Mouse (Mus musculus): ENCODE data around the gene Cd79a. TPM values are rescaled to one million over a fixed set of nuclear protein-coding genes. Genes with fewer than 3 reads are reported as not detected.

Gene Cd79a
- total RNA-seq (2015; ENCODE audit: low replicate concordance) (0.84 and 0.96 TPM in 2 replicates), total RNA-seq (2017; ENCODE audit: low replicate concordance) (0.43 TPM in 1 of 2 replicates, not detected in the other)

DNA sequence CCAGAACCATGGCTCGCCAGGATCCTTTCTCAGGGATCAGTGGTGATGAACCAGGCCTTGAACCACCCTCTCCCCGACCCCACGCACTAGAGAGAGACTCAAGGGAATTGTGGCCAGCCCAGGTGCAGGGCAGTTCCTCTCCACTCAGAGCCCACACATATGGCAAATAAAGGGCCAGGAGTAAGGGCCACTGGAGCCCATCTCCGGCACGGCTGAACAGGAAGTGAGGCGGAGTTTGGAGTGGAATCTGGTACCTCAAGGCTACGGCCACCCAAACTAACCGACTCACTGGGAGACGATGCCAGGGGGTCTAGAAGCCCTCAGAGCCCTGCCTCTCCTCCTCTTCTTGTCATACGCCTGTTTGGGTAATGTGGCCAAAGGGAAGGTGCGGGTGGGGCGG, at the start of gene Cd79a:
Gene Cd79a, plus strand, starts transcription at position 158 of the 400 bp plus-strand sequence.
- no peak for ATAC-seq (replicated peaks; ENCODE audit: low FRiP score, poor library complexity, severe bottlenecking)

DNA sequence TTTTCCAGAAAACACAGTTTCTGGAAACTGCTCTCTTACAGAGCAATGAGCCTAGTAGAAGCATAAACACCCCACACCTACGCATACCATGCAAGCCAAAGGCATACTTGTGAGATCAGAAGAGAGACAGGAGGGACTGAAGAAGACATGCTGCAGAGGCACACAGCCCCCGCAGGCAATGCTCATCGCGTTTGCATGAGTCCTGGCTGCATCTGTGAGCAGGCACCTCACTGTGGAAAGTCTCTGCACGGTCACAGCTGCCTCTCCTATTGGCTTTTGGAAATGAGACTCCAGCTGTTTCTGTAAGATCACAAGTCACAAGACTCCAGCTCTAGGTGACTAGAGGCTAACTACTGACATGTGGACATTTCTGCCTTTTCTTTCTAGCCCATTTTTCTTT, 47.0 kb upstream of the Cd79a start:
- no peak for ATAC-seq (replicated peaks; ENCODE audit: low FRiP score, poor library complexity, severe bottlenecking)

DNA sequence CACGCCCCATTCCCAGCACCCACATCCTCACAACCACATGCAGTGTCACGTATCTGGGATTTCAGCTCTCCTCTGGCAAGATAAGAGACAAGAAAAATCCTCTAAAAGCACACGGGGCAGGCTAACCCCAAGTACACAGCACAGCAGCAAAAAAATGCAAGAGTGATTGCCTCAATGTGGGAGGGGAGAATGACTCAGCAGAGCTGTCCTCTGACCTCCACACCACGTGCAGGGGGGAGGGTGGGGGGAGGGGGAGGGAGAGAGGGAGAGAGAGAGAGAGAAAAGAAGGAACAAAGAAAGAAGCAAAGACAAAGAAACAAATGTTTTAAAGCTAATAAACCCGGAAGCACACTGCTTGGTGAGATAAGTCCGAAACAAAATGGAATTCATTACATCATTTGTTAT, 46.3 kb upstream of the Cd79a start:
- ATAC-seq (replicated peaks; ENCODE audit: low FRiP score, poor library complexity, severe bottlenecking) = peak; percentile 69

DNA sequence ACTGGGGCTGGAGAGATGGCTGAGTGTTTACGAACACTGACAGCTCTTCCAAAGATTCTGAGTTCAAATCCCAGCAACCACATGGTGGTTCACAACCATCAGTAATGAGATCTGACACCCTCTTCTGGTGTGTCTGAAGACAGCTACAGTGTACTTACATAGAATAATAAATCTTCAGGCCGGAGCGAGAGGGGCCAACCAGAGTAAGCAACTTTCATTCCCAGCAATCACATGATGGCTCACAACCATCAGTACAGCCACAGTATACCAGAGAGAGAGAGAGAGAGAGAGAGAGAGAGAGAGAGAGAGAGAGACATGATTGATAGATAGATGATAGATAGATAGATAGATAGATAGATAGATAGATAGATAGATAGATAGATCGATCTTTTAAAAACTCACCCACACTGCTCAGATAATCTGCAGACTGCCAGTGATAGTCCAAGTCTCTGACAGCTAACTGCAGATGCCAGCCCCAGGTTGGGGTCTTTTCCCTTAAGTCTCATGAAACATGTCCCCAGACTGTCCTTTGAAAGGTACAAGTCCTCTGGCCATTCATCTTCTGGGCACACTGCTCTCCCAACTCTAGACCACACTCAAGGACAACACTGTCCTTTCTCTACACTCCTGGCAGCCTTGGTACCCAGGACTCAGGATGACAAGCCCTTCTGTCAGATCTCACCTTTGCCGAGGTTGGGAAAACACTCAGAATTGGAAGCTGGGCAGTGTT, 45.4 kb upstream of the Cd79a start:
- ATAC-seq (replicated peaks; ENCODE audit: low FRiP score, poor library complexity, severe bottlenecking) = no peak

DNA sequence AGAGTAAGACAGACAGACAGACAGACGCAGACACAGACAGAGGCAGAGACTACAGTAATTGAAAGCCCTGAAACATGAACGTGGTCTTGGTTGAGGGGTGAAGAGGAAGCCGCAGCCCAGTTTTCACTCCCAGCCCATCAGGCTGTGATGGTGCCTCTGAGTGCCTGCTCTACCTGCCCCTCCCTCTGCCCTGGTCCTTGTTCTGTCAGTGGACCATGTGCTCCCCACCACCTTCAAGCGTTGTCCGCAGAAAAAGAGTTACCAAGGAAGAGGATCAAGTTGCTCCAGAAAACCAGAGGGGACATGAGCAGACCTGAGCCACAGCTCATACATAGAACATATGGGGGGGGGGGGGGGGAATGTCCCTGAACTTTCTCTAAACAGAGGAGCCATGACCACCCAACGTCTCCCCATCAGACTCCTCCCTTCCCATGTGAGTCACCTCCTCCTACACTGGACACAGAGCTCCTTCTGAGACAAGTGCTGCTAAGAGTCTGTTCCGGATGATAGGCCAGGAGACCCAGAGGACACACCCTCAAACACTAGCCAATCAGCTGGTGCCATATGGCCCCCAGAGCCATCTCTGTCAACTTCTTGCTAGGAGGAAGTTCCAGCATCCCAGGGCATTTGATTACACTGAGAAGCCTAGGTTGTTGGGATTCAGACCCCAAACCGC, 44.5 kb upstream of the Cd79a start:
- peak; percentile 91 for ATAC-seq (replicated peaks; ENCODE audit: low FRiP score, poor library complexity, severe bottlenecking)

DNA sequence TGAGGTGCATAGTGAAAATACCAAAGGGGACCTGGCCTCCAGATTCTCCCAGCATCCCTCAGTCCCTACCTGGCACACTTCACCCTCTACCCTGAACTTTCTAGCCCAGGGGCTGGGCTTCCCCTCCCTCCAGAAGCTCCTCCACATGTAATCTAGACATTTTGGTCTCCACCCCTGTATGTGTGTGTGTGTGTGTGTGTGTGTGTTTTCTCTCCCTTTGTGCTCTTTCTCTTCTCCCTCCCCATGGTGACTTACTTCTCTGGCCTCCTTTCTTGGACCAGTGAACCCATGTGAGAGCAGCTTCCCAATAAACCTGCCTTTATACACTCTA, 44.0 kb upstream of the Cd79a start:
- peak; percentile 57; the same call in 1 of the 2 replicates for ATAC-seq (replicated peaks; ENCODE audit: low FRiP score, poor library complexity, severe bottlenecking)

DNA sequence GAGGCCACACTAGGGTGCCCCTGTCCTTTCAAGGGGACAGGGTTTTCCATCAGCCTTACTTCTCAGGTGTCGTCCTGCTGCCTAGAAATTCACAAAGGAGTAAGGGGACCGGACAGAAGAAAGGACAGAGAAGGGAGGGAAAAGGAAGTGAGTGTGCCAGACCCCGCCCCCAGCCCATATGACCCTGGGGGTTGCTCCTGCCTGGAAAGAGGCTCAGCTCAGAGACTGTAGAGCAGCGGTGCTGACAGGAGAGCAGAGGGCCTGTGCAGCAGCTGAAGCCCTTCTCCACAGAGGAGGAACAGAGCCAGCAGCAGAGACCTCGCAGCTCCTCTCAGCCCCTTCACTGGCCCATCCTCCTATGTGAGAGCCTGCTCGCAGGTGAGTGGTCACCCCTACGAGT, 43.5 kb upstream of the Cd79a start:
- ATAC-seq (replicated peaks; ENCODE audit: low FRiP score, poor library complexity, severe bottlenecking) = no peak

DNA sequence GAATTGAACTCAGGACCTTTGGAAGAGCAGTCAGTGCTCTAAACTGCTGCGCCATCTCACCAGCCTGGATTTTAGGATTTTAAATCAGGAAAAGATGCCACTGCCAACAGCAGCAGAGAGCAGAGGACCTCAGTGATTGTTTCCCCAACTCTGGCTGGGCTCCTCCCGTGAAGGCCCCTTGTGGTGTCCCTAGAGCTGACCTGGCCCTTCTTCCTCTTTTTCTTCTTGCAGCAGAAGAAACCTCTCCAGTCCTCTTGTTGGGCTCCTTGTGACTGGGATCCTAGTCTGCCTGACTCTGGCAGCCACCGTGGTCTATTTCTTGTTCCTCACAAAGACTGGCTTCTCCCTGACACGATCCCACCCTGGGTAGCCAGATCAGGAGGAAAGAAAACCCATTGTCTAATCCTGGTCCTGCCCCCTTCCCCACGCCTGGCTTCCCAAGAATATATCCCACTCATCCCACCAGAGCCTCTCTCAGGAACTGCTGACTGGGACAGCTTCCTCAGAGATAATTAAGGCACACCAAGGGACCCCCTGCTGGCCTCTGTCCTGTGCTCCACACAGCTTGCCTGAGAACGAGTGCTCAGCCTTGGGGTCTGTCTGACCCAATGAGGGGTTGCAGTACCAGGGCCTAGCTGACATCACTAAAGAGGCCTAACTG, 40.6 kb upstream of the Cd79a start:
- no peak for ATAC-seq (replicated peaks; ENCODE audit: low FRiP score, poor library complexity, severe bottlenecking)

DNA sequence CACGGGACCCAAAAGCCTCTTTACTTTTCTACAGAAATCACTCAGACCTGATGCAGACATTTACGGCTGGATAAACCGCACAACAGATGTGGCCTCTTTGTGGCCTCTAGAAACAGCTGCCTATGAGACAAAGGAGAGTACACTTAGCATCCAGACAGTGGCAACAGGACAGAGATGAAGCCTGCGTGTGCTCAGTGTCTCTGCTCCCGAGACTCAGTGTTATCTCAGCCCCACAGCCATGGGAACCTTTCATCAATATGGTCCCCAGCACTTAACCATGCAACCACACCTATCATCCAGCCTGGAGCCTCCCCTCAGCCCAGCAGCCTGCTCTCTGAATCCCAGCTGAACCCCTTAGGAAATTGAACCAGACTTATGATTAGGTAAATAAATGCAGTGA, 37.9 kb upstream of the Cd79a start:
- ATAC-seq (replicated peaks; ENCODE audit: low FRiP score, poor library complexity, severe bottlenecking) = peak; percentile 89

DNA sequence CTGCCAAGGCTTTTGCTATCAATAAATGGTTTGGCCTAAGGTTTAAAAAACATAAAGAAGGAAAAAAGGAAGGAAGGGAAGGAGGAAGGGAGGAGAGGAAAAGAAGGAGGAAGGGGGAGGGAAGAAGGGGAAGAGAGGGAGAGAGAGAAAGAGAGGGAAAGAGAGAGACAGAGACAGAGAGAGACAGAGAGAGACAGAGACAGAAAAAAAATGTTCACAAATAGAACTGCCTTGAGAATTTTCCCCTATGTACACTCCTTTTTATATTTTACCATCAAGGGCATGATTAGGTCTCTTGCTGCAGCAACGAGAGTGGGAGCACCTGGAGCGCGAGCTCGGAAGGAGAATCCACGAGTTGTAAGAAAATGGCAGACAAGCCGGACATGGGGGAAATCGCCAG, 35.3 kb upstream of the Cd79a start, which contains the start of gene Gm9844:
Gene Gm9844, plus strand, starts transcription at position 301 of the 400 bp plus-strand sequence.
- no peak for ATAC-seq (replicated peaks; ENCODE audit: low FRiP score, poor library complexity, severe bottlenecking)

DNA sequence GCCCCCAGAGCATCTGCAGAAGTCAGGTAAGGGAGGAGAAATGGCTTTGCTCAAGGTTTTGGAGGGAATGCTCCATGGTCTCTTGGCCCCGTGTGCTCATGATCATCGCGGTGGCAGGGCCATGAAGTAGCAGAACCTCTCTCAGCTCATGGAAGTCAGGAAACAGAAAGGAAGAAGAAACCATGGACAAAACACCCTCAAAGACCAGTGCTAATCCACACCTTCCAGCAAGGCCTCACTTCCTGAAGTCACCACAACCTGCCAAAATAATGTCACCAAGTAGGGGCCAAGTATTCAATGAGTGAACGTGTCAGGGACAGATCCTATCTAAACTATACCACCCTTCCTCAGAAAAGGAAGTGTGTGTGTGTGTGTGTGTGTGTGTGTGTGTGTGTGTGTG, 34.3 kb upstream of the Cd79a start:
- ATAC-seq (replicated peaks; ENCODE audit: low FRiP score, poor library complexity, severe bottlenecking) = no peak

DNA sequence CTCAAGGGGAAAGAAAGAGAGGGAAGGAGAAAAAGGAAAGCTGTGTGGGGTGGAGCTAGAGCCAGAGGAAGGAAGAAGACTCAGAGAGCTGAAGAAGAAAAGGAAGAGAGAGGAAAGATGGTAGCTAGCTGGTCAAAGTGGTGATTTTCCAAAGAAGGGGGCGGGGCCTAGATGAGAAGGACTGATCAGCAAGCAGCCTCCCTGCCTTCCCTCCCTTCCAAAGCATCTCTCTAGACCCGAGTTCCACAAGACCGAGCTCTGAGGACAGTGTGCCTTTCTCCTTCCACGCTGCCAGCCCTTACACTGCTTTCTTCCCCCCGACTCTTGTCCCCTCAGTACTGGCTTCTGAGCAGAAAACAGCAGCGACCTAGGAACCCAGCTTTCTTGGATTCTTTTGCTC, 33.0 kb upstream of the Cd79a start:
- ATAC-seq (replicated peaks; ENCODE audit: low FRiP score, poor library complexity, severe bottlenecking) = 0 out of 2 replicates have a peak, but pooled peaks have one; percentile 17

DNA sequence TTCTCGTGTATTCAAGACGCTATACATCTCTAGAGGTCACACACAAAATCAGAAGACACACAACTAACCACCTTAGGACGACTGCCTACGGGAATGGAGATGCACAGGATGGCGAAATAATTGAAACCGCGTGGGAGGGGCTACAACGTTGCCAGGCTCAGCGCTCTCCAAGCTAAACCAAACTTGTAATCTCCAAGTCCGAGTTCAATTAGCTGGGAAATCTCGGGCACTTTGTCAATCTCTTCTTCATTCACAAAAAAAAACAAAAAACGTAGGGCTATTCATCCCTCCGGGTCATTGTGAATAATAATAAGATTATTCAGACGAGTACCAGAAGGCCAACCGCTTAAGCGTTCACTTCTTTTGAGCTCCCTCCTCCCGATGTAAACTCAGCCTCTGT, 28.1 kb upstream of the Cd79a start:
- ATAC-seq (replicated peaks; ENCODE audit: low FRiP score, poor library complexity, severe bottlenecking) = no peak

DNA sequence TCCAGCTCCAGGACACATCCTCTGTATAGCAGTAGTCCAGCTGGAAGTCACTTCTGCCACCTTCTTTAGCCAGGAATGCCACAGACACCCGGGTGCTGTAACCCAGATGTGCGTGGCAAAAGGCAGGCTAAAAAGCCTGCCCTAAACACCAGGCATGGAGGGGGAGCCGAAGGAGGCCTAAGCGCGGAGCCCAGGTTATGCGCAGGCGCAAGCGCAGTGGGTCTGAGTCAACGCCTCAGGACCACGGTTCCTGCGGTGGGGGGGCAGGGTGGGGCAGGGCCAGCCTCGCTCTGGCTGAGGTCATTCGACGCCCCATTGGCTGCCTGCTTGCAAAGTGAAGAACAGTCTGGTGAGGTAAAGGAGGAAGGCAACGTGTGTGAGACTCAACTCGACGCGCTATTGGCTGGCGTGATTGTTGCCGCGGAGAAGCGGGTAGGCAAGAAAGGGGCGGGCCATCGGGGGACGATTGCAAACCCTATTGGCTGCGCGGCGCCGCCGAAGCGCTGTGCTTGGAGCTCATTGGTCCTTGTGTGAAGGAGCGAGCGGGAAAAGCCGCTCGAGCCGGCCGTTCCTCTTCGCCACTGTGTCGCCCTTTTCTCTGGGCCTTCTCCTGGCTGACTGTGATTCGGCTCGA, 27.5 kb upstream of the Cd79a start, which contains the start of the genes Lypd4 and Dmrtc2:
Gene Lypd4, minus strand, starts transcription at position 410 of the 634 bp plus-strand sequence.
Gene Dmrtc2, plus strand, starts transcription at position 526 of the 634 bp plus-strand sequence.
- ATAC-seq (replicated peaks; ENCODE audit: low FRiP score, poor library complexity, severe bottlenecking) = no peak

DNA sequence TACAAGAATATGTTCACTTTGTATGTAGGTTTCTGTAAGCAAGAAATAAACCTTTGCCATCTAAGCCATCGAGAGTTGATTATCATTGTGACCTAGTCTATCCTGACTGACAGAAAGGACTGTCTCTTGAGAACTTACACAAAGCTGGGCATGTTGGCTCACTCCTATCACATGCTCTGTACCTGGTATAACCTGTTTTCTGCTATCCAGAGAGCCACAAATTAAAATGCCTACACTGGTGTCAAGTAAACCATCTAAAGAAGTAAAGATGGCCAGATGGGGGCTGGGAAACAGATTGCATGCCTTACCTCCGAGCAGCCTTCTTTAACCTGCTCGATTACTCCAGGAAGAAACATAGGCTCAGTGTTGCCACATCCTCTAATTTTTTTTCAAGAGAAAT, 19.6 kb upstream of the Cd79a start:
- no peak for ATAC-seq (replicated peaks; ENCODE audit: low FRiP score, poor library complexity, severe bottlenecking)

DNA sequence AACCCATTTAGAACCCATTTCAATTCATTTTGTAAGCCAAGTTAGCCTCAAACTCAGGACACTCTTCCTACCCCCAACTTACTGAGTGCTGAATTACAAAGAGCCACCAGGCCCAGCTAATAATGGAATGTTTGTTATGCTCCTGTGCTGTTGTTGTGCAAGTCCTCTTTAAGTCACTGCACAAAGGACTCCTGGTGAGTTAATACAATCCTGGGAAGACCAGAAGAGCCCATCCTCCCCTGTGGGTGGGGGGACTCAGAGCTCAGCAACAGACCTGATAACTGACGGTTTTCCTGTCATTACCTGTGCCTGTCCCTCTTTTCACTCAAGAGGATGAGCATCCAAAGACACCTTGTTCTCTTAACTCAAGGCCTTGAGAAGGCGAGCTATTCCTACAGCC, 17.6 kb upstream of the Cd79a start:
- no peak for ATAC-seq (replicated peaks; ENCODE audit: low FRiP score, poor library complexity, severe bottlenecking)

DNA sequence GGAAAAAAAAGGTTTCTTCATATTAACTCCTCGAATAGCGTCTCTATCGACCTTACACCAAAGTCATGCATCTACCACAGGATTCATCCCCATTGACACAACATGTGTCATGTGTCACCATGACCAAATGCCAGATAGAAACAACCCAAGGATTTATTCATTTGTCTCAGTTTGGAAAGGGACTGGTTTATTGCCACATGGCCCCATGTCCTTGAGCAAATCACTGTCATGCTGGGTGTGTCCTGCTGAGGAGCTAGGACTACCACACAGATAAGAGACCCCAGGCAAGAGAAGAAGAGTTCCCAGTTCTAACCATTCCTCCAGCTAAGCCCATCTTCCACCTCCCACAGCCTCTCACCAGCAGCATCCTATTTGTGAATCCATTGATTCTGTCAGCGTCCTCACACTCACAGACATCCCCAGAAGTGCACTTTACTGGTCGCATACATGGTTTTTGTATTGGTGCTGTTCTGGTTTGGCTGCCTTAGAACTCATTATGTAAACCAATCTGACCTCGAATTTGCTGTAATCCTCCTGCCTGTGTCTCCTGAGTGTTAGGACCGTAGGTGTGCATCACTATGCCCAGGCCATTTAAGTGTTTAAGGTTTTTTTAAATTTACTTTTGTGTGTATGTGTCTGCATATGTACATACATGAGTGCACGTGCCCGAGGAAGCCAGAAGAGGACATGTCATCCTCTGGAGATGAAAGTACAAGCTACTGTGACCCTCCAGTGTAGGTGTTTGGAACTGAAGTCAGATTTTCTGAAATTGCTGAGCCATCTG, 14.6 kb upstream of the Cd79a start:
- ATAC-seq (replicated peaks; ENCODE audit: low FRiP score, poor library complexity, severe bottlenecking) = no peak

DNA sequence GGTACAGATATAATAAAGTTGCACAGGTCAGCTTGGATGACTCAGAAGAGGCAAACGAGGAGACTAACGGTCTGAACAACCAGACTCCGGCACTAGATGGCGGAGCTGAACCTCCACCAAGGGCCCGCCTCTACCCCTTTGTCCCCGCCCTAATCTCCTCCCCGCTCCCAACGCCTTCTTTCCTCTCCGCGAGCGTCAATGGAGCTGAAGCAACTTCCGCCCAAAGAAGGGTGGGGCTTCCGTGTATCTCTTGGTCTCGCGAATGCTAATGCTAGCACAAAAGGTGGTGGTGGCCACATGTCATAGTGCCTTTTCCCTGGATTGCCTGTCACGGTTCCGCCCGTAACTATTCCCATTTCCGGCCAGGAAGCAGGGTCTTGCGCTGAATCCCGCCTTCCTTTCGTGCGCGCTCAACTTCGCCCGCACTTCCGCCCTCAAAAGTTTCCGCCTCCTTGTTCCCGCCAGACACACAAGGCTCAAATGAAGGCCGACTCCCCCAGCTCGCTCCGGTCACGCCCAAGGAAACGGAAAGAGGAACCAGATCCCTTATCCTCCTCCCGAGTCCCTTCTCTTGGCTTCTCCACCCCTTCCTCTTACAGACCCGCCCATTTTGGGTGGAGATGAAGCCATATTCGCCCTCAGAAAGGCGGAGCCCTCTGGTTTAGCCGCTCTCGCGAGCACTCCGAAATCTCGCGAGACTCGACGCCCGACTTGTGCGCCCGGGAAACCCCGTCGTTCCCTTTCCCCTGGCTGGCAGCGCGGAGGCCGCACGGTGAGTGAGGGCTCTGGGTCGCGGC, 13.1 kb upstream of the Cd79a start, which contains the start of gene Rps19:
Gene Rps19, plus strand, starts transcription at position 476 of the 797 bp plus-strand sequence.
- ATAC-seq (replicated peaks; ENCODE audit: low FRiP score, poor library complexity, severe bottlenecking) = peak; percentile 92

Data from erythroblast, adult 5-6 weeks (primary cell).